Mouse (Mus musculus) liver, embryonic 14.5 days (tissue): Measurements from ENCODE around the gene Tcte1.

Experiments
- CTCF ChIP-seq: IDR thresholded peaks from 2 replicates; pipeline ENCODE4 v1.5.1; 2016; ENCODE audit warnings: antibody characterized with exemption, low read depth, control low read depth
- EP300 ChIP-seq: IDR thresholded peaks from 2 replicates; pipeline ENCODE4 v1.6.1; 2016; ENCODE audit warnings: antibody characterized with exemption, low read depth

GRCm38 (mm10) chr17:45568990-45569389, 45.8 kb downstream of the Tcte1 start:
- TF ChIP-seq CTCF (no peak), EP300 (no peak)
